Mouse (Mus musculus) frontal cortex, postnatal 25 days (tissue): ENCODE data around the gene Pnliprp2.

Experiments used
- DNase-seq, 2 experiments: peaks; one replicate each; pipeline ENCODE4 v3.0.0; 2022; ENCODE audit warnings: low spot score in 2 of 2

Gene Pnliprp2

GRCm38 (mm10) chr19:58759423-58759822 is at the start of gene Pnliprp2:
TSS of gene Pnliprp2 (plus strand) at chr19:58759719.
- no peak for DNase-seq

GRCm38 (mm10) chr19:58717925-58718324 is 41.6 kb upstream of the Pnliprp2 start:
- no peak for DNase-seq

- no peak for DNase-seq
These were observed 39.1 kb upstream of the Pnliprp2 start for GRCm38 (mm10) chr19:58720439-58720838.

GRCm38 (mm10) chr19:58726551-58726950 is 33.0 kb upstream of the Pnliprp2 start:
- no peak for DNase-seq

GRCm38 (mm10) chr19:58727756-58728155 is 31.8 kb upstream of the Pnliprp2 start:
- no peak for DNase-seq

- DNase-seq = no peak
These were observed 31.0 kb upstream of the Pnliprp2 start, which contains the start of gene Pnliprp1 for GRCm38 (mm10) chr19:58728445-58729031. TSS of gene Pnliprp1 (plus strand) at chr19:58728887.

GRCm38 (mm10) chr19:58733216-58733615 is 26.3 kb upstream of the Pnliprp2 start:
- no peak for DNase-seq

GRCm38 (mm10) chr19:58738111-58738510 is 21.4 kb upstream of the Pnliprp2 start:
- DNase-seq = no peak

- no peak for DNase-seq
These were observed 18.5 kb upstream of the Pnliprp2 start for GRCm38 (mm10) chr19:58741036-58741435.

- no peak for DNase-seq
These were observed 16.8 kb upstream of the Pnliprp2 start for GRCm38 (mm10) chr19:58742711-58743110.

- no peak for DNase-seq
These were observed 15.8 kb upstream of the Pnliprp2 start for GRCm38 (mm10) chr19:58743736-58744135.

GRCm38 (mm10) chr19:58747498-58748000 is 12.0 kb upstream of the Pnliprp2 start:
- no peak for DNase-seq

GRCm38 (mm10) chr19:58750822-58751221 is 8.7 kb upstream of the Pnliprp2 start:
- DNase-seq = no peak

- no peak for DNase-seq
These were observed 8.0 kb upstream of the Pnliprp2 start for GRCm38 (mm10) chr19:58751504-58751903.

GRCm38 (mm10) chr19:58758871-58759270 is 648 bp upstream of the Pnliprp2 start:
- DNase-seq = no peak

- DNase-seq = no peak
These were observed 2.8 kb downstream of the Pnliprp2 start for GRCm38 (mm10) chr19:58762316-58762715.

GRCm38 (mm10) chr19:58762848-58763541 is 3.5 kb downstream of the Pnliprp2 start:
- peak; percentile 41 to 43 for DNase-seq

- no peak for DNase-seq
These were observed 7.8 kb downstream of the Pnliprp2 start for GRCm38 (mm10) chr19:58767329-58767728.

- DNase-seq = no peak
These were observed 16.9 kb downstream of the Pnliprp2 start for GRCm38 (mm10) chr19:58776461-58776860.

- no peak for DNase-seq
These were observed 22.0 kb downstream of the Pnliprp2 start for GRCm38 (mm10) chr19:58781566-58781965.

GRCm38 (mm10) chr19:58783938-58784337 is 24.4 kb downstream of the Pnliprp2 start:
- no peak for DNase-seq

- no peak for DNase-seq
These were observed 29.7 kb downstream of the Pnliprp2 start for GRCm38 (mm10) chr19:58789194-58789593.

- no peak for DNase-seq
These were observed 34.8 kb downstream of the Pnliprp2 start, which contains the start of gene 1700019N19Rik for GRCm38 (mm10) chr19:58794284-58794683. TSS of gene 1700019N19Rik (minus strand) at chr19:58794461.
